Mouse (Mus musculus): ENCODE measurements around the gene Sipa1l2. TPM values are rescaled to one million over a fixed set of nuclear protein-coding genes. Genes with fewer than 3 reads are reported as not detected.
A peak's percentile ranks its signal among the peaks of the same experiment; 100 is the strongest.

The Sipa1l2 gene
- polyA plus RNA-seq, 1 experiment from 2014 or later = 17.2 TPM

DNA sequence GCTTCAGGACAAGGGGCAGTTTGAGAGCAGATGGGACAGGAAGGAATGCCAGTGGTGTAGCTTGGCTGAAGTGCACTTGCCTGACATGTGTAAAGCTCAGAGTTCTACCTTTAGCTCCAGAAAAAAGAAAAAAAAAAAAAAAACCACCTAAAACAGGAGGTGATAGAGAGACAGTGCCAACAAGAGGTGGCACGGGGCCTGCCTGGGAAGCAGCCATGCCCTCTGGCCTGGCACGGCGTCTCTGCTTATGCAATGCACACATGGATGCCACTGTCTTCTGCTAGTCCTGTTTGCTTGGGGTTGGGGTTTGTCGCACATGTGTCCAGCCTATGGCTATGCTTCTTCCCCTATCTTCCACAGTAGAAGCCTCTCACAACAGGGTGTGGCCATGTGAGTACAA, 2.6 kb upstream of the Sipa1l2 start:
- no peak for ATAC-seq (ENCODE audit: low FRiP score, low read depth)
- H3K4me1 ChIP-seq = peaks cover 24% of the 10 kb centered on the region
- WGBS = 98% methylated on average over 4 of the region's 4 CpGs

DNA sequence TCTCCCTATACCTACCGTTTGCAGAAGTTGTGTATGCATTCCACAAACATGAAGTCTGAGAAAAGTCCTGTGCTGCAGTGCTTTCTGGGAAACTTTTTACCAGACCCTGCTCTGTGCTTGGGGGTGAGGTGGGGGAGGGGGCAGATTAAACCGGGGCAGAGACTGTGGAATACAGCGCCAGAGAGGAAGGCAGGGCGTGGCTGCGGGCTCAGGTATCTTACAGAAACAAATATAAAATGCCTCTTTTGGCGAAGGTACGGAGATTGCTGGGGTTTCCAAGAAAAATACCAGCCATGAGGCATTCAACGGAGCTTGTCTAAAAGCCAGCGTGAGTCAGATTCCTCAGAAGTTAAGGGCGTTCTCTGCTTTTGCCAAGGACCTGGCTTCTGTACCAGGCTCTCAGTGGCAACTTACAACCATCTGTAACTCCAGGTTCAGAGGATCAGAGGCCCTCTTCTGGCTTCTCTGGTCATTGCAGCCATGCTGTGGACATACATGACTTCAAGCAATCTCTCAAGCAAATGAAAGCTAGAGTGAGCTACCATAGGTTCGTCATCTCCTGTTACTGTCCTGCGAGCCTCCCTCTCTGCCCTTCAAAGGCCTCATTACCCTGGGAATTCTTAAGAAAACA, 1.3 kb upstream of the Sipa1l2 start:
- Histone ChIP-seq H3K36me3 (no peaks in the 10 kb centered on the region), H3K27ac (no peak overlapping the region), H3K9me3 (0 out of 2 replicates have a peak, but pooled peaks cover 3% of the 10 kb centered on the region), H3K4me3 (peak overlapping the region; percentile 65; the same call in 1 of the 2 replicates), H3K4me1 (peaks cover 37% of the 10 kb centered on the region), H3K4me2 (replicated peaks) (peak overlapping the region; percentile 94), H3K27me3 (0 out of 2 replicates have a peak, but pooled peaks cover 15% of the 10 kb centered on the region), H3K9ac (no peak overlapping the region)
- WGBS = 68% methylated on average over 12 of the region's 12 CpGs
- no peak for ATAC-seq (ENCODE audit: low FRiP score, low read depth)

More for the DNA sequence above, 2.6 kb upstream of the Sipa1l2 start:
- Histone ChIP-seq H3K27me3 (0 out of 2 replicates have a peak, but pooled peaks cover 11% of the 10 kb centered on the region), H3K4me3 (no peak overlapping the region), H3K4me2 (replicated peaks) (no peak overlapping the region), H3K27ac (no peak overlapping the region), H3K9ac (no peak overlapping the region), H3K36me3 (no peaks in the 10 kb centered on the region), H3K9me3 (0 out of 2 replicates have a peak, but pooled peaks cover 3% of the 10 kb centered on the region)

DNA sequence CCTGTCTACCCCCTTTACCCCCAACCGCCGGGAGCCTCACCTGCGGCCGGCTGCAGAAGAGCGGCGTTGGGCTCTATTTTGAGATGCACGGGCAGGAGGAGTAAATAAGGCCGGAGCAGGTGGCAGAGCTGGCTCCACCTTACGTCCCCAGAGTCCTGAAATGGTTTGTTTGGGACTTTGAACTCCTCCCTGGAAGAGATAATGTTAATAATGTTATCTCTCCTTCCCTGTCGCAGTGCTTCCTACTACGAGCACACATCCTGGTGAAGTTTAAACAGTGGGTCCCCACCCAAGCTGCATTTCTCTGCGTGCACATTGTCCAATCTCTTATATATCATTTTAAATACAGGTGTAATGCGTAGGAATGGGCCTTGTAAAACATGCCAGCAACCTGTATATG, 781 bp upstream of the Sipa1l2 start:
- 11% methylated on average over 13 of the region's 13 CpGs for WGBS
- Histone ChIP-seq H3K27ac (no peak overlapping the region), H3K9ac (peak overlapping the region; percentile 73), H3K4me1 (peaks cover 39% of the 10 kb centered on the region), H3K4me3 (peak overlapping the region; percentile 65), H3K27me3 (0 out of 2 replicates have a peak, but pooled peaks cover 16% of the 10 kb centered on the region), H3K9me3 (0 out of 2 replicates have a peak, but pooled peaks cover 3% of the 10 kb centered on the region), H3K36me3 (no peaks in the 10 kb centered on the region), H3K4me2 (replicated peaks) (peak overlapping the region; percentile 94)
- ATAC-seq (ENCODE audit: low FRiP score, low read depth) = no peak

DNA sequence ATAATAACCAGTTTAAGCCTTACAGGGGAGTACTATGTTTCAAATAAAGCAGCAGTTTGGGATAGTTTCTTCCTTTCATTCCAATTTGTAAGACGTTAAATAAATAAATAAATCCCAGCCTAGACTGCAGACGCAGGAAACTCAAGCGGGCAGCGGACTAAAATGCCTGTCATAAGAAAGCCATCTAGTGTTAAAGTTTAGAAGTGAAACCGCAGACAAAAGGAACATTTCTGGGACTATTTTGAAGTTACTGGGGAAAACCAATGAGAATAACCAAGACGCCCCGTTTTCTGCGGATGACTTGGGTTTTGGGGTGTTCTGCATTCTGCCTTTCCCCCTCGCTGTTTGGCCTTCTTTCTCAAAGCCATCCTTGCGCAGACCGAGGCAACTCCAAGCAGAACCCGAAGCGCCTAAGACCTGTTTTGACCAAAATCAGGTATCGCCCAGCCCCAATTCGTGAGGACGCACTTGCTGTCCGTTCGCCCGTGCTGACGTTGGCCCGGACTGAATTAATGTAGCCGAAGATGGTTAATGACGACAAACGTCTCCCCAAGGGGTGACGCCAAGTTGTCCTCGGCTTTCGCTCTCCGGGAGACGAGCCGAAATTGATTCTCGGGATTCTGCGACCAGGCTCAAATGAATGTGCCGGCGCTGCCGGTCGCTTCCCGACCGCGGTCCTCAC, 616 bp downstream of the Sipa1l2 start:
- 0 out of 2 replicates have a peak, but pooled peaks cover 3% of the 10 kb centered on the region for H3K9me3 ChIP-seq
- H3K36me3 ChIP-seq = no peaks in the 10 kb centered on the region
- H3K4me2 ChIP-seq (replicated peaks) = peak overlapping the region; percentile 94
- peak; percentile 2; the same call in 1 of the 2 replicates for ATAC-seq (ENCODE audit: low FRiP score, low read depth)
- H3K27ac ChIP-seq = peak overlapping the region; percentile 23; the same call in 1 of the 2 replicates
- peak overlapping the region; percentile 65 for H3K4me3 ChIP-seq
- peaks cover 42% of the 10 kb centered on the region for H3K4me1 ChIP-seq
- WGBS = under 1% methylated on average over 39 of the region's 39 CpGs
- H3K27me3 ChIP-seq = 0 out of 2 replicates have a peak, but pooled peaks cover 16% of the 10 kb centered on the region
- peak overlapping the region; percentile 77 for H3K9ac ChIP-seq

DNA sequence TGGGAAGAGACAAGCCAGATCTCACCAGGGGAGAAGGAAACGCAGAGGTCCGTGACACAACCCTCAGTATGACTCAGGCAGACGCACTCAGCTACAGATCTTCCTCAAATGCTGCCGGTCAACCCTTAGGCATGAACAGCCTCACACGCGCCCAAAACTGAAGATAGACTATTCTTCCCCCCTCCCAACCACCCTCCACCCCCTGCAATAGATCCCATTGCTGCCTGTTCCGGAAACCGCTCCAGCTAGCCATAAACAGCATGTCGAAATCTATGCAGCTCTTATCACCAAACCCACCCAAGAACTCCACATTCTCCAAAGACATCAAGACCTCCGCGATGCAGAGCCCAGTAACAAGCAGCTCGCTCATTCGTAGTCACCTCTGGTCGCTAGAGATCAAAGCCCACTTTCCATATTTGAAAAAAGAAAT, 1.2 kb downstream of the Sipa1l2 start:
- Histone ChIP-seq H3K4me3 (peak overlapping the region; percentile 65), H3K9me3 (0 out of 2 replicates have a peak, but pooled peaks cover 3% of the 10 kb centered on the region), H3K4me1 (peaks cover 46% of the 10 kb centered on the region), H3K9ac (peak overlapping the region; percentile 77), H3K4me2 (replicated peaks) (peak overlapping the region; percentile 94), H3K27ac (no peak overlapping the region), H3K36me3 (no peaks in the 10 kb centered on the region), H3K27me3 (0 out of 2 replicates have a peak, but pooled peaks cover 16% of the 10 kb centered on the region)
- no peak for ATAC-seq (ENCODE audit: low FRiP score, low read depth)
- 4% methylated on average over 14 of the region's 14 CpGs for WGBS

DNA sequence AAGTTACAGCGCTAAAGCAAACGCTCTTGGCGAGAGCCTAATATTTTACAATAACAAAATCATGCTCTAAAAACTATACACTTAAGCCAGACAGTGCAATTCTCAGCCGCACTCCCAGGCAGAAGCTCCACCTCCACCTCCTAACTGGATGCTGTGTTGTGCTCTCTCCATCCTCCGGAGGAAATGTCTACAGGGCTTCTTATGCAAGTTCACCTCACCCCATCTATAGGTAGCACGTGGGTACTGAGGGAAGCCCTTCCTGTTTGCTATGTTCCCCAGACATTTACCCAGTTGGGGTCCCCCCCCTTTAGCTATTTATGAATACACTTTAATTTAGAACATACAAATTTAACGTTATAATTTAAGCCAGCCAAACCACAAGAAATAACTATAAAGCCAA, 2.0 kb downstream of the Sipa1l2 start:
- Histone ChIP-seq H3K4me3 (peak overlapping the region; percentile 65), H3K4me2 (replicated peaks) (peak overlapping the region; percentile 94), H3K27ac (no peak overlapping the region), H3K36me3 (no peaks in the 10 kb centered on the region), H3K27me3 (0 out of 2 replicates have a peak, but pooled peaks cover 16% of the 10 kb centered on the region), H3K4me1 (peaks cover 54% of the 10 kb centered on the region), H3K9me3 (0 out of 2 replicates have a peak, but pooled peaks cover 3% of the 10 kb centered on the region), H3K9ac (no peak overlapping the region)
- no peak for ATAC-seq (ENCODE audit: low FRiP score, low read depth)
- 53% methylated on average over 7 of the region's 7 CpGs for WGBS

DNA sequence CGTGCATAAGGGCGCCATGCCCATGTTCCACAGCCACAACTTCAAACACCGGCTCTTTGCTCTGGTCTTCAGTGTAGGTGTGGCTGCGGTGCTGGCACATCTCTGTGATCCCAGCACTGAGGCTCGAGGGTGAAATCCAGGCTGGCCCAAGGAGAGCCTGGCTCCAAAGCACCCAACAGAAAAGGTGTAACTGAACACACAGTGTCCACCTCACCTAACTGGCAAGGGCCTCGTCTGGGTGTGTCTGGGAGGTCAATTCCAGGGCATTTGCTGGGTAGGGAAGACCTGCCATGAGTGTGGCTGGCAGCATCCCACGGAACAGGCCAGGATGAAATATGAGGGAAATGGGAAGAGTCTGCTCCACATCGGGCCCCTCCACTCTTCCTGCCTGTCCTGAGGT, 6.7 kb downstream of the Sipa1l2 start:
- whole genome bisulfite sequencing = 74% methylated on average over 8 of the region's 8 CpGs
- H3K4me1 ChIP-seq = peaks cover 76% of the 10 kb centered on the region

DNA sequence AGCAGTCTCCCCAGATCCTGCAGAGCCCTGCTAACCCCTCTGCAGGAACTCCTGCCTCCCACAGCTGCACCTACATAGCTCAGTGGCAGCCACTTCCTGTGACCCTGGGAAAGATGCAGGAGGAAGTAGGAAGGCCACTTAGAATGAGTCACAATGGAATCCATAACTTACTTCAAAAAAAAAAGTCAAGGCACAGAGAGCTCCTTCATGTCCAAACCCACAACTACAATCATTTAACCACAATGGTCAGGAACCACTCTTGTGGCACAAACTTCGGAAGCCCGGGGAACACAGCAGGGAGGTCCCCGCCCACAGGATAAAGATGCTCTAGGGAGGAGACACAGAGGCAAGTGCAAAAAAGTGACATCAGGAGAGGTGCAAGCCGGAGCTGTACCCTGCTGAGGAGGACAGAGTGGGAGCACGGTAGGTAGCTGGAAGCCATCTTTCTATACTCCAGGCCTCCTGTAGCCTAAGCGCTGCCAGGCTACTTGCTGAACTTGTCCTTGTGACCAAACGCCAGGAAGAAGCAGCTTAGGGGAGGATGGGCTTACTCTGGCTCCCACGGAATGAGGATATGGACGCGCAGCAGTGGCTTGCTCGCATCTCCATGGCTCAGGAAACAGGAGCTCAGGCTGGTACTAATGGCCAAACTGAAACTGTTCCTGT, 8.7 kb downstream of the Sipa1l2 start:
- ATAC-seq (ENCODE audit: low FRiP score, low read depth) = no peak
- H3K27me3 ChIP-seq = peaks cover 9% of the 10 kb centered on the region; the same call in 1 of the 2 replicates
- peaks cover 76% of the 10 kb centered on the region for H3K4me1 ChIP-seq
- WGBS = 72% methylated on average over 11 of the region's 11 CpGs
- H3K4me3 ChIP-seq = no peak overlapping the region
- H3K27ac ChIP-seq = no peak overlapping the region
- H3K9ac ChIP-seq = no peak overlapping the region
- H3K36me3 ChIP-seq = no peaks in the 10 kb centered on the region
- no peak overlapping the region for H3K4me2 ChIP-seq (replicated peaks)
- H3K9me3 ChIP-seq = no peaks in the 10 kb centered on the region

More for the DNA sequence above, 6.7 kb downstream of the Sipa1l2 start:
- no peaks in the 10 kb centered on the region for H3K9me3 ChIP-seq
- H3K36me3 ChIP-seq = no peaks in the 10 kb centered on the region
- ATAC-seq (ENCODE audit: low FRiP score, low read depth) = no peak
- H3K4me2 ChIP-seq (replicated peaks) = no peak overlapping the region
- H3K27ac ChIP-seq = no peak overlapping the region
- peaks cover 12% of the 10 kb centered on the region; the same call in 1 of the 2 replicates for H3K27me3 ChIP-seq
- H3K4me3 ChIP-seq = no peak overlapping the region
- H3K9ac ChIP-seq = no peak overlapping the region

DNA sequence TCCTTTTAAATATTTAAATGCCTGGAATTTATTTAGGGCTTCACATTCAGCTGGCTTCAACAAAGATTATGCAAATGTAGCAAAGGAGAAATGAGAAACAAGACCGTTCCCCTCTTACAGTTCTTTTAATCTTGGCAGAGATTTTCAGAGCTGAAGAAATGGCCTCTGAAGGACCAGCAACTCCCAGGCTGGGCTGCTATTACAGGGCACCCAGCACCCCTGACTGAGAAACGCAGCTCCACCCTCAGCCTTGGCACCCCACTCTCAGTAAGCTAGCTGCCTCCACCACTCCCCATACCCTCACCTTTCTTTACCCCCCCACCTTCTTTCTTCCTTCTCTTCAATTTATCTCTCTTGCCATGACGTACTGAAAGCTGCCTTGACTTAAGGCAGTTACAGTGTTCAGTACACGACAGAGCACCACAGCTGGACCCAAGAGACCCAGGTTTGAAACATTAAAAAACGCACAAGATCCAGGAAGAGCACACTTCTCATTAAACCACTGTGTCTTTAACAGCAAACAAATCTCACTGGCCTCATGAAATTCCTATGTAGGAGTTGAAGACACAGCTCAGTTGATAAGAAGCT, 10.4 kb downstream of the Sipa1l2 start:
- Histone ChIP-seq H3K4me2 (replicated peaks) (peak overlapping the region; percentile 57), H3K27ac (peak overlapping the region; percentile 28; the same call in 1 of the 2 replicates), H3K9ac (no peak overlapping the region), H3K4me1 (peaks cover 79% of the 10 kb centered on the region), H3K27me3 (peaks cover 8% of the 10 kb centered on the region; the same call in 1 of the 2 replicates), H3K9me3 (no peaks in the 10 kb centered on the region), H3K4me3 (no peak overlapping the region), H3K36me3 (no peaks in the 10 kb centered on the region)
- WGBS = 38% methylated on average over 5 of the region's 5 CpGs
- no peak for ATAC-seq (ENCODE audit: low FRiP score, low read depth)

DNA sequence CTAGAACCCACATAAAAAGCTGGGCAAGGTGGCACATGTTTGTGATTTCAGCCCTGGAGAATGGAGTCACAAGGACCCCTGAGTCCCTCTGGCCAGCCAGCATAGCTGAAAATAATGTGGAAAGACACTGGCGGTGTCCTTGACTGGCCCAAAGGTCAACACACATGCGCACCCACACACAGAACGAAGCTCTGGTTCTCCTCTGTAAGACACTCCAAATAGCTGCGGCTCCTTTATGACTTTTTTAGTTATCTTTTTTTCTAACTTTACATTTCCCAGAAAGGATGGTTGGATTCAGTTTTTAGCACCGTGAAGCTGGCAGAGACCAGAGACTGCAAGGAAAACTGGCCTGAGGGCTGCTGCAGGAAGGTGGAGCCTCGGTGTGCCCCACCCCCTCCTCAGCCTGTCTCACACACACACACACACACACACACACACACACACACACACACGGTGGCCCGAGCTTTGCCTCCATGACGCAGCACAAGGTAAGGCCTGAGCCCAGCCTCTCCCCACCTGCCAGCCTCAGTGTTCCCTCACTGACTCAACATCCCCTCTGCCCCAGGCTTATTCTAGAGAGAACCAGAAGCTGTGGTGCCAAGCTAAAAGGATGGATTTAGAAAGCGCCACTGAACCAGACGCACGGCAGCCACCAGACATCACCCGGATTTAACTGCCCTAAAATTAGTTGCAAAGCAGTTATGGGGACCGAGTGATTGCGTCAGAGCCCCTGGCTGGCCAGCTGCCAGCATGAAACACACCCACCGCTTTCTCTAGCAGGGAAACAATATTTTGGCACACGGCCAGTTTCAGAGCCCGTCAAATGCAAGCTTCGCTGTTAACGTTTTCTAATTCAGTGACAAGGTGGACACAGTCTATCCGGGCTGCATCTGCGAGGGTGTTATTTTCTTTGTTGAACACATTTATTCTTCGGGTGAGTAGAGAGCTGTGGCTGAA, 11.2 kb downstream of the Sipa1l2 start:
- peaks cover 73% of the 10 kb centered on the region for H3K4me1 ChIP-seq
- no peaks in the 10 kb centered on the region for H3K36me3 ChIP-seq
- 16% methylated on average over 23 of the region's 23 CpGs for WGBS
- H3K4me2 ChIP-seq (replicated peaks) = peak overlapping the region; percentile 57
- peak overlapping the region; percentile 58; the same call in 1 of the 2 replicates for H3K27ac ChIP-seq
- ATAC-seq (ENCODE audit: low FRiP score, low read depth) = peak; percentile 71
- H3K27me3 ChIP-seq = peaks cover 8% of the 10 kb centered on the region; the same call in 1 of the 2 replicates
- H3K9me3 ChIP-seq = no peaks in the 10 kb centered on the region
- H3K9ac ChIP-seq = no peak overlapping the region
- H3K4me3 ChIP-seq = no peak overlapping the region; the same call in 1 of the 2 replicates
